Mouse (Mus musculus) cortical plate, adult 2 months (tissue): Measurements from ENCODE around the gene Pik3r4.

Experiments used
- CTCF ChIP-seq: fragments of 200-500 bp; IDR thresholded peaks from 2 replicates; pipeline ENCODE4 v1.5.1; 2011; ENCODE audit warnings: mild to moderate bottlenecking, control low read depth, low read length; ENCODE audit not compliant: insufficient read depth; ENCODE audit errors: extremely low read depth
- POLR2A ChIP-seq: fragments of 200-500 bp; IDR thresholded peaks from 2 replicates; pipeline ENCODE4 v1.6.1; 2011; ENCODE audit warnings: mild to moderate bottlenecking, low read length, control low read depth; ENCODE audit not compliant: insufficient read depth; ENCODE audit errors: extremely low read depth

- TF ChIP-seq POLR2A (no peak), CTCF (no peak)
Observed at GRCm38 (mm10) chr9:105670916-105671315, 28.1 kb downstream of the Pik3r4 start.
